Mouse (Mus musculus): ENCODE measurements around the gene Thbs2.

Gene Thbs2

GRCm38 (mm10) chr17:14696281-14696795 is 2.3 kb upstream of the Thbs2 start:
- DNase-seq (ENCODE audit: low spot score in 2 of 2): no peak

- DNase-seq (ENCODE audit: low spot score in 2 of 2): no peak
Observed at GRCm38 (mm10) chr17:14693048-14693993, 714 bp downstream of the Thbs2 start.

GRCm38 (mm10) chr17:14691901-14692300 is 2.1 kb downstream of the Thbs2 start:
- no peak for DNase-seq (ENCODE audit: low spot score in 2 of 2)

- DNase-seq (ENCODE audit: low spot score in 2 of 2): no peak
Observed at GRCm38 (mm10) chr17:14691197-14691596, 2.8 kb downstream of the Thbs2 start.

- DNase-seq (ENCODE audit: low spot score in 2 of 2): no peak
Observed at GRCm38 (mm10) chr17:14682836-14683235, 11.2 kb downstream of the Thbs2 start.

GRCm38 (mm10) chr17:14681047-14681446 is 13.0 kb downstream of the Thbs2 start:
- DNase-seq (ENCODE audit: low spot score in 2 of 2): no peak

GRCm38 (mm10) chr17:14677198-14677597 is 16.8 kb downstream of the Thbs2 start:
- no peak for DNase-seq (ENCODE audit: low spot score in 2 of 2)

- DNase-seq (ENCODE audit: low spot score in 2 of 2): no peak
Observed at GRCm38 (mm10) chr17:14675517-14675916, 18.5 kb downstream of the Thbs2 start.

- DNase-seq (ENCODE audit: low spot score in 2 of 2): no peak
Observed at GRCm38 (mm10) chr17:14672402-14672801, 21.6 kb downstream of the Thbs2 start.

GRCm38 (mm10) chr17:14667225-14667624 is 26.8 kb downstream of the Thbs2 start:
- no peak for DNase-seq (ENCODE audit: low spot score in 2 of 2)

GRCm38 (mm10) chr17:14666451-14666850 is 27.6 kb downstream of the Thbs2 start:
- no peak for DNase-seq (ENCODE audit: low spot score in 2 of 2)

- no peak for DNase-seq (ENCODE audit: low spot score in 2 of 2)
Observed at GRCm38 (mm10) chr17:14663366-14663765, 30.7 kb downstream of the Thbs2 start.

- no peak for DNase-seq (ENCODE audit: low spot score in 2 of 2)
Observed at GRCm38 (mm10) chr17:14662409-14662808, 31.6 kb downstream of the Thbs2 start.

- DNase-seq (ENCODE audit: low spot score in 2 of 2): no peak
Observed at GRCm38 (mm10) chr17:14659746-14660145, 34.3 kb downstream of the Thbs2 start.

- no peak for DNase-seq (ENCODE audit: low spot score in 2 of 2)
Observed at GRCm38 (mm10) chr17:14658123-14658522, 35.9 kb downstream of the Thbs2 start.

GRCm38 (mm10) chr17:14657123-14657522 is 36.9 kb downstream of the Thbs2 start:
- no peak for DNase-seq (ENCODE audit: low spot score in 2 of 2)

GRCm38 (mm10) chr17:14654981-14655380 is 39.1 kb downstream of the Thbs2 start:
- DNase-seq (ENCODE audit: low spot score in 2 of 2): no peak

GRCm38 (mm10) chr17:14652013-14652412 is 42.0 kb downstream of the Thbs2 start:
- DNase-seq (ENCODE audit: low spot score in 2 of 2): no peak

GRCm38 (mm10) chr17:14647996-14648640 is 45.9 kb downstream of the Thbs2 start:
- DNase-seq (ENCODE audit: low spot score in 2 of 2): no peak

- no peak for DNase-seq (ENCODE audit: low spot score in 2 of 2)
Observed at GRCm38 (mm10) chr17:14643996-14644395, 50.0 kb downstream of the Thbs2 start.

GRCm38 (mm10) chr17:14640351-14641115 is 53.5 kb downstream of the Thbs2 start:
- peak in 1 of 2 experiments; percentile 14 for DNase-seq (ENCODE audit: low spot score in 2 of 2)
